Mouse (Mus musculus) forebrain, embryonic 11.5 days (tissue): ENCODE measurements around the gene Gm8126. TPM values are rescaled to one million over a fixed set of nuclear protein-coding genes. Genes with fewer than 3 reads are reported as not detected.
"Not testable (repeated sequence)": the region's sequence is repeated elsewhere in the genome, so short reads cannot be mapped to it uniquely, and the experiment has no call there.

Source experiments
- ATAC-seq: fragments of 200-750 bp; cut with Nextera tagmentation; replicated peaks from 2 replicates; pipeline ENCODE4 v1.8.0; 2017; ENCODE audit warnings: moderate TSS enrichment; ENCODE audit not compliant: low FRiP score
- DNase-seq: peaks from one replicate; pipeline ENCODE4 v3.0.0-alpha.2; 2017; ENCODE audit warnings: low spot score
- H3K27ac ChIP-seq: fragments of 300-500 bp; sonication (generic); 2 replicates; pipeline ENCODE4 v1.5.1; 2014; ENCODE audit warnings: low read depth, low read length
- H3K27me3 ChIP-seq: fragments of 300-500 bp; sonication (generic); 2 replicates; pipeline ENCODE4 v1.6.1; 2014; ENCODE audit warnings: mild to moderate bottlenecking, low read length, mixed read lengths; ENCODE audit not compliant: control insufficient read depth, insufficient read depth
- H3K36me3 ChIP-seq: fragments of 300-500 bp; sonication (generic); 2 replicates; pipeline ENCODE4 v1.6.1; 2014; ENCODE audit warnings: mild to moderate bottlenecking, low read length, moderate library complexity, mixed read lengths; ENCODE audit not compliant: control insufficient read depth, insufficient read depth
- H3K4me1 ChIP-seq: fragments of 300-500 bp; sonication (generic); replicated peaks from 2 replicates; pipeline ENCODE4 v1.6.1; 2014; ENCODE audit warnings: low read length, mixed read lengths; ENCODE audit not compliant: control insufficient read depth, insufficient read depth
- H3K4me2 ChIP-seq: fragments of 300-500 bp; sonication (generic); 2 replicates; pipeline ENCODE4 v1.6.1; 2014; ENCODE audit warnings: low read depth, mild to moderate bottlenecking, low read length, moderate library complexity, mixed read lengths; ENCODE audit not compliant: severe bottlenecking
- H3K4me3 ChIP-seq: fragments of 300-500 bp; sonication (generic); 2 replicates; pipeline ENCODE4 v1.5.1; 2014; ENCODE audit warnings: low read depth, low read length
- H3K9ac ChIP-seq: fragments of 300-500 bp; sonication (generic); 2 replicates; pipeline ENCODE4 v1.6.1; 2014; ENCODE audit warnings: low read length
- H3K9me3 ChIP-seq: fragments of 300-500 bp; sonication (generic); 2 replicates; pipeline ENCODE4 v1.6.1; 2016; ENCODE audit warnings: low read length, mixed read lengths; ENCODE audit not compliant: control insufficient read depth
- WGBS: fragments of 180-500 bp; shearing (Covaris S2); extraction: QIAGEN DNeasy Blood & Tissue Kit; methylation state at CpG from one replicate; pipeline ENCODE4 v1.1.7; 2014; 5-methylcytosine and 5-hydroxymethylcytosine counted together
- polyA plus RNA-seq: library from polyadenylated mRNA; unstranded; fragments of >200 nt; fragmentation: Nextera tagmentation; extraction: Ambion mirVana; gene quantifications from 2 replicates; pipeline ENCODE4 v1.2.1, GENCODE M21; 2014

Gm8126 gene
- not detected in 2 replicates for polyA plus RNA-seq

- not testable (repeated sequence) for H3K4me3 ChIP-seq, H3K9me3 ChIP-seq, H3K27ac ChIP-seq, DNase-seq, ATAC-seq, H3K36me3 ChIP-seq, H3K4me2 ChIP-seq, H3K4me1 ChIP-seq, H3K9ac ChIP-seq, H3K27me3 ChIP-seq
- WGBS, result 100% methylated on average over 2 of the region's 4 CpGs
These were observed at the start of gene Gm8126 for GRCm38 (mm10) chr14:43258349-43258748. TSS of gene Gm8126 (plus strand) at chr14:43258649.

GRCm38 (mm10) chr14:43235204-43235603, 23.2 kb upstream of the Gm8126 start, which contains the start of gene Gm8122:
TSS of gene Gm8122 (minus strand) at chr14:43235304.
- not testable (repeated sequence) for H3K4me1 ChIP-seq, H3K9me3 ChIP-seq, DNase-seq, H3K36me3 ChIP-seq, H3K27ac ChIP-seq, H3K27me3 ChIP-seq, H3K4me3 ChIP-seq, H3K4me2 ChIP-seq, H3K9ac ChIP-seq, ATAC-seq
- WGBS, result 90% methylated on average over 2 of the region's 4 CpGs

- not testable (repeated sequence) for H3K4me3 ChIP-seq, H3K4me1 ChIP-seq, H3K9ac ChIP-seq, ATAC-seq, H3K4me2 ChIP-seq, H3K9me3 ChIP-seq, H3K27ac ChIP-seq, DNase-seq, H3K27me3 ChIP-seq, H3K36me3 ChIP-seq
These were observed 20.7 kb upstream of the Gm8126 start for GRCm38 (mm10) chr14:43237769-43238168.

GRCm38 (mm10) chr14:43249611-43250170, 8.8 kb upstream of the Gm8126 start:
- H3K4me1 ChIP-seq, H3K27ac ChIP-seq, ATAC-seq, H3K9ac ChIP-seq, DNase-seq, H3K4me2 ChIP-seq, H3K4me3 ChIP-seq, H3K27me3 ChIP-seq, H3K36me3 ChIP-seq, H3K9me3 ChIP-seq: not testable (repeated sequence)
- WGBS, result 25% methylated on average over 10 of the region's 12 CpGs

GRCm38 (mm10) chr14:43250549-43251253, 7.7 kb upstream of the Gm8126 start:
- ATAC-seq, DNase-seq: not testable (repeated sequence)
- 45% methylated on average over 5 of the region's 6 CpGs for WGBS

GRCm38 (mm10) chr14:43256511-43256910, 1.9 kb upstream of the Gm8126 start:
- not testable (repeated sequence) for H3K27ac ChIP-seq, H3K27me3 ChIP-seq, DNase-seq, H3K4me1 ChIP-seq, H3K9me3 ChIP-seq, H3K4me3 ChIP-seq, ATAC-seq, H3K4me2 ChIP-seq, H3K9ac ChIP-seq, H3K36me3 ChIP-seq
- WGBS, result 75% methylated on average over 1 of the region's 1 CpGs

More at GRCm38 (mm10) chr14:43250549-43251253, 7.7 kb upstream of the Gm8126 start:
- H3K9me3 ChIP-seq, H3K4me1 ChIP-seq, H3K27ac ChIP-seq, H3K27me3 ChIP-seq, H3K4me3 ChIP-seq, H3K4me2 ChIP-seq, H3K9ac ChIP-seq, H3K36me3 ChIP-seq: not testable (repeated sequence)

- H3K4me1 ChIP-seq, H3K4me2 ChIP-seq, H3K27me3 ChIP-seq, ATAC-seq, H3K9me3 ChIP-seq, H3K9ac ChIP-seq, H3K36me3 ChIP-seq, H3K27ac ChIP-seq, DNase-seq, H3K4me3 ChIP-seq: not testable (repeated sequence)
- 90% methylated on average over 3 of the region's 3 CpGs for WGBS
These were observed 5.0 kb downstream of the Gm8126 start for GRCm38 (mm10) chr14:43263421-43263820.

- not testable (repeated sequence) for H3K9ac ChIP-seq, H3K4me3 ChIP-seq, DNase-seq, H3K27ac ChIP-seq, H3K4me1 ChIP-seq, H3K36me3 ChIP-seq, H3K9me3 ChIP-seq, H3K27me3 ChIP-seq, ATAC-seq, H3K4me2 ChIP-seq
- 55% methylated on average over 2 of the region's 2 CpGs for WGBS
These were observed 10.2 kb downstream of the Gm8126 start for GRCm38 (mm10) chr14:43268521-43269084.
